Mouse (Mus musculus) lung, embryonic 16.5 days (tissue): ENCODE results near the gene Tmem86b. TPM values are rescaled to one million over a fixed set of nuclear protein-coding genes. Genes with fewer than 3 reads are reported as not detected.

Source experiments
- ATAC-seq: fragments of 200-750 bp; cut with Nextera tagmentation; 2 replicates; pipeline ENCODE4 v1.8.0; 2017; ENCODE audit warnings: low read depth, mild to moderate bottlenecking, moderate library complexity
- H3K27ac ChIP-seq: fragments of 300-500 bp; sonication (generic); 2 replicates; pipeline ENCODE4 v1.5.1; 2014; ENCODE audit warnings: mild to moderate bottlenecking, control low read depth, low read length
- H3K27me3 ChIP-seq: fragments of 300-500 bp; sonication (generic); 2 replicates; pipeline ENCODE4 v1.6.1; 2014; ENCODE audit warnings: low read depth, low read length, mixed read lengths; ENCODE audit not compliant: control insufficient read depth, insufficient read depth
- H3K36me3 ChIP-seq: fragments of 300-500 bp; sonication (generic); 2 replicates; pipeline ENCODE4 v1.6.1; 2014; ENCODE audit warnings: low read length; ENCODE audit not compliant: control insufficient read depth, insufficient read depth
- H3K4me1 ChIP-seq: fragments of 300-500 bp; sonication (generic); replicated peaks from 2 replicates; pipeline ENCODE4 v1.6.1; 2014; ENCODE audit warnings: low read length, mixed read lengths; ENCODE audit not compliant: control insufficient read depth, insufficient read depth
- H3K4me2 ChIP-seq: fragments of 300-500 bp; sonication (generic); 2 replicates; pipeline ENCODE4 v1.6.1; 2014; ENCODE audit warnings: low read depth, low read length, control low read depth
- H3K4me3 ChIP-seq: fragments of 300-500 bp; sonication (generic); 2 replicates; pipeline ENCODE4 v1.5.1; 2014; ENCODE audit warnings: mild to moderate bottlenecking, low read length, control low read depth
- H3K9ac ChIP-seq: fragments of 300-500 bp; sonication (generic); 2 replicates; pipeline ENCODE4 v1.6.1; 2014; ENCODE audit warnings: low read length, control low read depth
- H3K9me3 ChIP-seq: fragments of 300-500 bp; sonication (generic); 2 replicates; pipeline ENCODE4 v1.6.1; 2016; ENCODE audit warnings: low read length; ENCODE audit not compliant: control insufficient read depth
- WGBS: fragments of 180-500 bp; shearing (Covaris S2); extraction: QIAGEN DNeasy Blood & Tissue Kit; methylation state at CpG from one replicate; pipeline ENCODE4 v1.1.7; 2014; 5-methylcytosine and 5-hydroxymethylcytosine counted together
- polyA plus RNA-seq: library from polyadenylated mRNA; unstranded; fragments of >200 nt; fragmentation: Nextera tagmentation; extraction: Ambion mirVana; gene quantifications from 2 replicates; pipeline ENCODE4 v1.2.1, GENCODE M21; 2015

The Tmem86b gene
- polyA plus RNA-seq, 1 experiment from 2014 or later, result 0.69 TPM

- Histone ChIP-seq H3K9ac (no peak overlapping the region), H3K36me3 (peaks cover 63% of the 10 kb centered on the region), H3K4me3 (no peak overlapping the region), H3K4me1 (no peaks in the 10 kb centered on the region), H3K27me3 (no peaks in the 10 kb centered on the region), H3K4me2 (no peak overlapping the region), H3K9me3 (no peaks in the 10 kb centered on the region), H3K27ac (no peak overlapping the region)
- 81% methylated on average over 11 of the region's 11 CpGs for WGBS
- no peak for ATAC-seq
Observed at GRCm38 (mm10) chr7:4641155-4641554, 9.9 kb upstream of the Tmem86b start.

- Histone ChIP-seq H3K9ac (no peak overlapping the region), H3K4me3 (no peak overlapping the region), H3K27me3 (no peaks in the 10 kb centered on the region), H3K4me1 (no peaks in the 10 kb centered on the region), H3K9me3 (no peaks in the 10 kb centered on the region), H3K36me3 (peaks cover 67% of the 10 kb centered on the region), H3K4me2 (no peak overlapping the region), H3K27ac (no peak overlapping the region)
- 78% methylated on average over 4 of the region's 4 CpGs for WGBS
- no peak for ATAC-seq
Observed at GRCm38 (mm10) chr7:4636179-4636578, 5.0 kb upstream of the Tmem86b start.

GRCm38 (mm10) chr7:4630198-4630597 is 1.0 kb downstream of the Tmem86b start:
- Histone ChIP-seq H3K4me2 (no peak overlapping the region), H3K36me3 (peaks cover 38% of the 10 kb centered on the region), H3K9me3 (no peaks in the 10 kb centered on the region), H3K27me3 (no peaks in the 10 kb centered on the region), H3K4me1 (no peaks in the 10 kb centered on the region), H3K9ac (no peak overlapping the region), H3K27ac (no peak overlapping the region), H3K4me3 (no peak overlapping the region)
- no peak for ATAC-seq
- 65% methylated on average over 1 of the region's 1 CpGs for WGBS

GRCm38 (mm10) chr7:4629586-4629985 is 1.6 kb downstream of the Tmem86b start:
- H3K9me3 ChIP-seq, result no peaks in the 10 kb centered on the region
- H3K27me3 ChIP-seq, result no peaks in the 10 kb centered on the region
- ATAC-seq, result no peak
- H3K4me2 ChIP-seq, result no peak overlapping the region
- no peaks in the 10 kb centered on the region for H3K4me1 ChIP-seq
- no peak overlapping the region for H3K9ac ChIP-seq
- no peak overlapping the region for H3K27ac ChIP-seq
- H3K36me3 ChIP-seq, result peaks cover 38% of the 10 kb centered on the region
- no peak overlapping the region for H3K4me3 ChIP-seq
- WGBS, result 62% methylated on average over 5 of the region's 5 CpGs

- no peak for ATAC-seq
- WGBS, result 80% methylated on average over 2 of the region's 2 CpGs
- H3K36me3 ChIP-seq, result peaks cover 12% of the 10 kb centered on the region
Observed at GRCm38 (mm10) chr7:4625928-4626327, 5.3 kb downstream of the Tmem86b start.

GRCm38 (mm10) chr7:4624343-4624742 is 6.9 kb downstream of the Tmem86b start:
- 45% methylated on average over 1 of the region's 1 CpGs for WGBS
- Histone ChIP-seq H3K27me3 (no peaks in the 10 kb centered on the region), H3K4me3 (no peak overlapping the region), H3K27ac (no peak overlapping the region), H3K9ac (no peak overlapping the region), H3K36me3 (peaks cover 11% of the 10 kb centered on the region; the same call in 1 of the 2 replicates), H3K9me3 (no peaks in the 10 kb centered on the region), H3K4me2 (no peak overlapping the region), H3K4me1 (no peaks in the 10 kb centered on the region)
- no peak for ATAC-seq

More at GRCm38 (mm10) chr7:4625928-4626327, 5.3 kb downstream of the Tmem86b start:
- Histone ChIP-seq H3K27me3 (no peaks in the 10 kb centered on the region), H3K4me1 (no peaks in the 10 kb centered on the region), H3K9ac (no peak overlapping the region), H3K9me3 (no peaks in the 10 kb centered on the region), H3K4me2 (no peak overlapping the region), H3K4me3 (no peak overlapping the region), H3K27ac (no peak overlapping the region)

- Histone ChIP-seq H3K9me3 (no peaks in the 10 kb centered on the region), H3K27ac (no peak overlapping the region), H3K9ac (no peak overlapping the region), H3K4me1 (no peaks in the 10 kb centered on the region), H3K4me2 (no peak overlapping the region), H3K36me3 (peaks cover 4% of the 10 kb centered on the region; the same call in 1 of the 2 replicates), H3K4me3 (no peak overlapping the region), H3K27me3 (no peaks in the 10 kb centered on the region)
- no peak for ATAC-seq
- 17% methylated on average over 4 of the region's 4 CpGs for WGBS
Observed at GRCm38 (mm10) chr7:4623544-4624189, 7.6 kb downstream of the Tmem86b start.

- H3K27ac ChIP-seq, result no peak overlapping the region
- no peak overlapping the region for H3K4me2 ChIP-seq
- H3K4me3 ChIP-seq, result no peak overlapping the region
- WGBS, result 21% methylated on average over 1 of the region's 1 CpGs
- H3K27me3 ChIP-seq, result no peaks in the 10 kb centered on the region
- no peak for ATAC-seq
- H3K9ac ChIP-seq, result no peak overlapping the region
- H3K36me3 ChIP-seq, result no peaks in the 10 kb centered on the region
- no peaks in the 10 kb centered on the region for H3K4me1 ChIP-seq
- no peaks in the 10 kb centered on the region for H3K9me3 ChIP-seq
Observed at GRCm38 (mm10) chr7:4619979-4620378, 11.2 kb downstream of the Tmem86b start.

- no peak overlapping the region for H3K27ac ChIP-seq
- H3K27me3 ChIP-seq, result no peaks in the 10 kb centered on the region
- no peak overlapping the region for H3K4me2 ChIP-seq
- no peak overlapping the region for H3K9ac ChIP-seq
- WGBS, result 54% methylated on average over 14 of the region's 14 CpGs
- H3K4me3 ChIP-seq, result no peak overlapping the region
- no peaks in the 10 kb centered on the region for H3K9me3 ChIP-seq
- no peaks in the 10 kb centered on the region for H3K4me1 ChIP-seq
- ATAC-seq, result no peak
- H3K36me3 ChIP-seq, result no peaks in the 10 kb centered on the region
Observed at GRCm38 (mm10) chr7:4613740-4614403, 17.4 kb downstream of the Tmem86b start.
